Mouse (Mus musculus) lung, embryonic 14.5 days (tissue): ENCODE data around the gene Zbtb20. TPM values are rescaled to one million over a fixed set of nuclear protein-coding genes. Genes with fewer than 3 reads are reported as not detected.

Experiments
- ATAC-seq: fragments of 200-750 bp; cut with Nextera tagmentation; 2 replicates; pipeline ENCODE4 v1.8.0; 2017; ENCODE audit warnings: mild to moderate bottlenecking, moderate TSS enrichment, moderate library complexity; ENCODE audit not compliant: insufficient read depth
- DNase-seq: peaks from one replicate; pipeline ENCODE4 v3.0.0-alpha.2; 2015
- H3K27ac ChIP-seq: fragments of 300-500 bp; sonication (generic); 2 replicates; pipeline ENCODE4 v1.5.1; 2014; ENCODE audit warnings: low read depth, mild to moderate bottlenecking, moderate library complexity
- H3K27me3 ChIP-seq: fragments of 300-500 bp; sonication (generic); 2 replicates; pipeline ENCODE4 v1.6.1; 2014; ENCODE audit warnings: low read length, control low read depth; ENCODE audit not compliant: insufficient read depth
- H3K36me3 ChIP-seq: fragments of 300-500 bp; sonication (generic); 2 replicates; pipeline ENCODE4 v1.6.1; 2014; ENCODE audit warnings: control low read depth; ENCODE audit not compliant: insufficient read depth
- H3K4me1 ChIP-seq: fragments of 300-500 bp; sonication (generic); 2 replicates; pipeline ENCODE4 v1.6.1; 2014; ENCODE audit warnings: antibody characterized with exemption, control low read depth; ENCODE audit not compliant: insufficient read depth
- H3K4me2 ChIP-seq: fragments of 300-500 bp; sonication (generic); 2 replicates; pipeline ENCODE4 v1.6.1; 2014; ENCODE audit warnings: mild to moderate bottlenecking
- H3K4me3 ChIP-seq: fragments of 300-500 bp; sonication (generic); 2 replicates; pipeline ENCODE4 v1.5.1; 2014; ENCODE audit warnings: low read depth, low read length
- H3K9ac ChIP-seq: fragments of 300-500 bp; sonication (generic); 2 replicates; pipeline ENCODE4 v1.6.1; 2014
- H3K9me3 ChIP-seq: fragments of 300-500 bp; sonication (generic); 2 replicates; pipeline ENCODE4 v1.6.1; 2016; ENCODE audit warnings: low read depth, low read length, control low read depth
- CTCF ChIP-seq: IDR thresholded peaks from 2 replicates; pipeline ENCODE4 v1.5.1; 2016; ENCODE audit warnings: antibody characterized with exemption, low read depth
- WGBS: fragments of 180-500 bp; shearing (Covaris S2); extraction: QIAGEN DNeasy Blood & Tissue Kit; methylation state at CpG from one replicate; pipeline ENCODE4 v1.1.7; 2014; 5-methylcytosine and 5-hydroxymethylcytosine counted together
- polyA plus RNA-seq: library from polyadenylated mRNA; unstranded; fragments of >200 nt; fragmentation: Nextera tagmentation; extraction: Ambion mirVana; gene quantifications from 2 replicates; pipeline ENCODE4 v1.2.1, GENCODE M21; 2014

Zbtb20 gene
- polyA plus RNA-seq, 1 experiment from 2014 or later, result 17.6 TPM

- Histone ChIP-seq H3K4me1 (no peaks in the 10 kb centered on the region), H3K9me3 (no peaks in the 10 kb centered on the region), H3K27ac (no peak overlapping the region), H3K4me3 (no peak overlapping the region), H3K36me3 (no peaks in the 10 kb centered on the region), H3K4me2 (no peak overlapping the region), H3K27me3 (no peaks in the 10 kb centered on the region), H3K9ac (no peak overlapping the region)
- WGBS, result 73% methylated on average over 2 of the region's 2 CpGs
- ATAC-seq, result no peak
- peak; percentile 22; the same call in 1 of the 2 replicates for TF ChIP-seq CTCF
- DNase-seq, result no peak
Measured at GRCm38 (mm10) chr16:43394760-43395159, 519.1 kb downstream of the Zbtb20 start.

DNA sequence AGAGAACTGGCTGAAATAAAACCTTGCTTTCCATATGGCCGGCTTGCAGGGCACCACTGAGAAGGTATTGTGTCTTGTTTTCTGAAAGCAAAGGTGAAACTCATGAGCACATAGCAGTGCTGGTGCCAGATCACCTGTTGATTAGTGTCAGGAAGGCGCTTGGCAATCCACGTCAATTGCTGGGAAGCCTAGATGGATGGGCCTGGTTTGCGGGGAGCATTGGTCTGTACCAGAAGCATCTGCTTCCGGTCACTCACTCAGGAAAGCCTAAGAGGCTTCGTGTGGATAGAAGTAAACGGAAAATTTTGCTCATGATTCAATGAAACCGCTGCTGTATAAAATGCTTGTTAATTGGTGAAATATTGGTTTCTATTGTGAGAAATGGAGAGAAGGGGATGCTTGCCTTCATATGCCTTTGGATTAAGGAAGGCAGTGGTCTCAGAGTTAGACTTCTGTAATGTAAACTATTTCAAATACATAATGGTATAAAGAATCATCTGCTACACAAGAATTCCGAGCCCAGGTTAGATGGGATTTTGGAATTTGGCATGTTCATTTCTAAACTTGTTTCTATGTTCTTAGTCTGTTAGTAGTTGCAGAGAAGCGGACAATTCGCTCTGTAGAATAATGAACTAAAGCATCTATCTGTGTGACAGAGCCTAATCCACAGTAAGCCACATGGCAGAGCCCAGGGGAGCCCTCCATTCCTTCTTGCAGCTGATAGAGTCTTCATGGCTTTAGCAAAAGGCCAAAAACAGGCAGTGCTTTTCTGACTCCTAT is 521.4 kb downstream of the Zbtb20 start:
- no peaks in the 10 kb centered on the region for H3K9me3 ChIP-seq
- H3K4me1 ChIP-seq, result no peaks in the 10 kb centered on the region
- no peaks in the 10 kb centered on the region for H3K27me3 ChIP-seq
- ATAC-seq, result no peak
- H3K4me3 ChIP-seq, result no peak overlapping the region
- no peaks in the 10 kb centered on the region for H3K36me3 ChIP-seq
- DNase-seq, result no peak
- no peak overlapping the region for H3K4me2 ChIP-seq
- no peak overlapping the region for H3K27ac ChIP-seq
- no peak for TF ChIP-seq CTCF
- 87% methylated on average over 11 of the region's 11 CpGs for WGBS
- H3K9ac ChIP-seq, result no peak overlapping the region

- DNase-seq (no peak), ATAC-seq (no peak)
- Histone ChIP-seq H3K9ac (no peak overlapping the region), H3K36me3 (no peaks in the 10 kb centered on the region), H3K27ac (no peak overlapping the region), H3K9me3 (no peaks in the 10 kb centered on the region), H3K4me1 (no peaks in the 10 kb centered on the region), H3K27me3 (no peaks in the 10 kb centered on the region), H3K4me3 (no peak overlapping the region), H3K4me2 (no peak overlapping the region)
- no peak for TF ChIP-seq CTCF
- 68% methylated on average over 3 of the region's 3 CpGs for WGBS
Measured at GRCm38 (mm10) chr16:43397629-43398323, 522.1 kb downstream of the Zbtb20 start.

- Histone ChIP-seq H3K4me3 (no peak overlapping the region), H3K27ac (no peak overlapping the region), H3K4me2 (no peak overlapping the region), H3K36me3 (no peaks in the 10 kb centered on the region), H3K27me3 (no peaks in the 10 kb centered on the region), H3K9ac (no peak overlapping the region), H3K9me3 (no peaks in the 10 kb centered on the region), H3K4me1 (no peaks in the 10 kb centered on the region; the same call in 1 of the 2 replicates)
- TF ChIP-seq CTCF, result no peak
- ATAC-seq, result no peak
- no peak for DNase-seq
Measured at GRCm38 (mm10) chr16:43399428-43399827, 523.7 kb downstream of the Zbtb20 start.

DNA sequence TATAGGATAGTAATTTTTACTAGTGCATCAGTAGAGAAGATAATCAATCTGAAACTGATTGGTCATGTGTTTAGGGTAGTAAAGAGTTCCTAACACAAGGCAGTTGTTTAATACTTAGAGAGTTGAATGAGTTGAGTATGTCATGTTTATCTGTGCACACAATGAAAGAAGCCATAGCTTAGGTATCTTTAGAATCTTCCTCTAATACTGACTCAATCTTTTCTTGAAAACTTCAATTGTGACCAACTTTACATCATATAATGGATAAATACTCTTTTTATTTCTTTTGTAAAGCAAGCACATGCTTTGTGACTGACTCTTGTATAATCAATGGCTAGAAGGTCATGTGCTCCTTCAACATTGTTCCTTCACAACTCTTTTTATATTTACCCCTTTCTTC is 524.4 kb downstream of the Zbtb20 start:
- Histone ChIP-seq H3K9ac (no peak overlapping the region), H3K4me1 (no peaks in the 10 kb centered on the region; the same call in 1 of the 2 replicates), H3K36me3 (no peaks in the 10 kb centered on the region), H3K4me3 (no peak overlapping the region), H3K9me3 (no peaks in the 10 kb centered on the region), H3K4me2 (no peak overlapping the region), H3K27ac (no peak overlapping the region), H3K27me3 (no peaks in the 10 kb centered on the region)
- ATAC-seq (no peak), DNase-seq (no peak)
- no peak for TF ChIP-seq CTCF

DNA sequence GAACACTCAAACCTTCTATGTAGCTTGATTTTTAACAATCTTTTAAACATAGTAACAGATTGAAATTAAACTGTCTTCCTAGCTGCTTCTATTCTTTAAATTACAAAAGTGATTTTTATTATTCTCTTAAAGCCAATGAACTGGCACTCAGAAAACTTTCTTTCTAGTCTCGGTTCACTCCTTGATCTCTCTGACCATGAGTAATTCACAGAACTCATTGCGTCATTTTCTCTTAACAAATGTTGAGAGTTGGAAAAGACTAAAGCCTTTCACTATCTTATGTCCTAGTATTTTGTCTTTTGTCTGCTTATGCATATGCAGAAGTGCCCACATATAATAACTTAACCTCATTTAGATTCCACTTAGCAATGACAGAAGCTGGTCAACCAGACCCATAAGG is 525.3 kb downstream of the Zbtb20 start:
- H3K27me3 ChIP-seq, result no peaks in the 10 kb centered on the region
- no peak overlapping the region for H3K27ac ChIP-seq
- WGBS, result 72% methylated on average over 2 of the region's 2 CpGs
- no peak overlapping the region for H3K4me2 ChIP-seq
- no peaks in the 10 kb centered on the region for H3K36me3 ChIP-seq
- no peak for DNase-seq
- H3K9me3 ChIP-seq, result no peaks in the 10 kb centered on the region
- H3K4me1 ChIP-seq, result no peaks in the 10 kb centered on the region; the same call in 1 of the 2 replicates
- no peak for ATAC-seq
- no peak overlapping the region for H3K4me3 ChIP-seq
- H3K9ac ChIP-seq, result no peak overlapping the region
- no peak for TF ChIP-seq CTCF

- 38% methylated on average over 4 of the region's 4 CpGs for WGBS
- DNase-seq, result peak; percentile 80
- no peak for TF ChIP-seq CTCF
- H3K27me3 ChIP-seq, result no peaks in the 10 kb centered on the region
- peak overlapping the region; percentile 58; the same call in 1 of the 2 replicates for H3K27ac ChIP-seq
- no peaks in the 10 kb centered on the region for H3K9me3 ChIP-seq
- H3K4me1 ChIP-seq, result no peaks in the 10 kb centered on the region; the same call in 1 of the 2 replicates
- H3K4me3 ChIP-seq, result no peak overlapping the region
- no peak overlapping the region for H3K4me2 ChIP-seq
- H3K9ac ChIP-seq, result no peak overlapping the region
- ATAC-seq, result peak; percentile 76; the same call in 1 of the 2 replicates
- no peaks in the 10 kb centered on the region for H3K36me3 ChIP-seq
Measured at GRCm38 (mm10) chr16:43402888-43403287, 527.2 kb downstream of the Zbtb20 start.
